Mouse (Mus musculus) mesoderm, embryonic 11.5 days (tissue): ENCODE results near the gene C1qtnf12.

Experiments
- DNase-seq: peaks from one replicate; pipeline ENCODE4 v3.0.0-alpha.2; 2012; ENCODE audit warnings: low read depth, low spot score

Gene C1qtnf12

GRCm38 (mm10) chr4:155993606-155994005, 31.5 kb downstream of the C1qtnf12 start:
- no peak for DNase-seq

- no peak for DNase-seq
Measured at GRCm38 (mm10) chr4:156004109-156004508, 42.0 kb downstream of the C1qtnf12 start.

- no peak for DNase-seq
Measured at GRCm38 (mm10) chr4:156008369-156008768, 46.3 kb downstream of the C1qtnf12 start.

DNA sequence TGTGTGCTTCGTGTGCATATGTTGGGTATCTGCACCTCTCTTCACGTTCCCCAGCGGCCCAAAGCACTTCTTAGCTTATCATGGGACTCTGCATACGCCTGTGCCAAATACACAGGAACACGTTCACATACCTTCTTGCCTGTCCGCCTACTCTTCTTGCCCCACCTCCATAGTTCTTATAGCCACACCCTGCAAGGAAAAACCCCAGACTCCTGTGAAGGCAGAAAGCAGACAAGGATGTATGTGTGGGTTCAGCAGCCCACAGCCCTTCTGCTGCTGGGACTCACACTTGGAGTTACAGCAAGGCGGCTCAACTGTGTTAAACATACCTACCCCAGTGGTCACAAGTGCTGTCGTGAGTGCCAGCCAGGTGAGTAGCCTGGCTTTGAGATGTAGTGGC, 51.5 kb downstream of the C1qtnf12 start, which contains the start of gene Tnfrsf4:
Gene Tnfrsf4, plus strand, starts transcription at position 207 of the 400 bp plus-strand sequence.
- DNase-seq, result no peak

- DNase-seq, result no peak
Measured at GRCm38 (mm10) chr4:156014436-156014835, 52.3 kb downstream of the C1qtnf12 start.
